Mouse (Mus musculus) kidney, postnatal 10 days (tissue): ENCODE results near the gene Gm9774.

Experiments
- DNase-seq: peaks from one replicate; pipeline ENCODE4 v3.0.0; 2021; ENCODE audit warnings: mixed read lengths

Gene Gm9774

GRCm38 (mm10) chr3:92429323-92429722 is at the start of gene Gm9774:
Gene Gm9774 (minus strand): TSS chr3:92429423.
- no peak for DNase-seq

GRCm38 (mm10) chr3:92470111-92470510 is 40.9 kb upstream of the Gm9774 start:
- DNase-seq = no peak

GRCm38 (mm10) chr3:92467424-92467823 is 38.2 kb upstream of the Gm9774 start:
- DNase-seq = no peak

GRCm38 (mm10) chr3:92466576-92466975 is 37.4 kb upstream of the Gm9774 start:
- no peak for DNase-seq

GRCm38 (mm10) chr3:92458620-92459019 is 29.4 kb upstream of the Gm9774 start, which contains the start of gene Sprr3:
Gene Sprr3 (minus strand): TSS chr3:92458720.
- no peak for DNase-seq

GRCm38 (mm10) chr3:92455151-92455550 is 25.9 kb upstream of the Gm9774 start:
- DNase-seq = no peak

GRCm38 (mm10) chr3:92440177-92440576 is 11.0 kb upstream of the Gm9774 start:
- DNase-seq = no peak

- no peak for DNase-seq
These were observed 9.5 kb upstream of the Gm9774 start, which contains the start of gene Sprr1b for GRCm38 (mm10) chr3:92438689-92439088. Gene Sprr1b (minus strand): TSS chr3:92438789.

- DNase-seq = no peak
These were observed 3.1 kb upstream of the Gm9774 start, which contains the start of gene Sprr2k for GRCm38 (mm10) chr3:92432282-92432681. Gene Sprr2k (plus strand): TSS chr3:92432582.

GRCm38 (mm10) chr3:92417782-92418181 is 11.4 kb downstream of the Gm9774 start, which contains the start of gene Sprr2j-ps:
Gene Sprr2j-ps (plus strand): TSS chr3:92418082.
- no peak for DNase-seq

- DNase-seq = no peak
These were observed 21.5 kb downstream of the Gm9774 start, which contains the start of gene Sprr2i for GRCm38 (mm10) chr3:92407691-92408090. Gene Sprr2i (plus strand): TSS chr3:92407991.

- no peak for DNase-seq
These were observed 34.9 kb downstream of the Gm9774 start for GRCm38 (mm10) chr3:92394301-92394700.

GRCm38 (mm10) chr3:92385385-92385784 is 43.8 kb downstream of the Gm9774 start, which contains the start of gene Sprr2h:
Gene Sprr2h (plus strand): TSS chr3:92385685.
- DNase-seq = no peak
